Mouse (Mus musculus): Measurements from ENCODE around the gene Glce. TPM values are rescaled to one million over a fixed set of nuclear protein-coding genes. Genes with fewer than 3 reads are reported as not detected.

The Glce gene
- polyA plus RNA-seq, 1 experiment from 2014 or later, result 20.6 TPM

DNA sequence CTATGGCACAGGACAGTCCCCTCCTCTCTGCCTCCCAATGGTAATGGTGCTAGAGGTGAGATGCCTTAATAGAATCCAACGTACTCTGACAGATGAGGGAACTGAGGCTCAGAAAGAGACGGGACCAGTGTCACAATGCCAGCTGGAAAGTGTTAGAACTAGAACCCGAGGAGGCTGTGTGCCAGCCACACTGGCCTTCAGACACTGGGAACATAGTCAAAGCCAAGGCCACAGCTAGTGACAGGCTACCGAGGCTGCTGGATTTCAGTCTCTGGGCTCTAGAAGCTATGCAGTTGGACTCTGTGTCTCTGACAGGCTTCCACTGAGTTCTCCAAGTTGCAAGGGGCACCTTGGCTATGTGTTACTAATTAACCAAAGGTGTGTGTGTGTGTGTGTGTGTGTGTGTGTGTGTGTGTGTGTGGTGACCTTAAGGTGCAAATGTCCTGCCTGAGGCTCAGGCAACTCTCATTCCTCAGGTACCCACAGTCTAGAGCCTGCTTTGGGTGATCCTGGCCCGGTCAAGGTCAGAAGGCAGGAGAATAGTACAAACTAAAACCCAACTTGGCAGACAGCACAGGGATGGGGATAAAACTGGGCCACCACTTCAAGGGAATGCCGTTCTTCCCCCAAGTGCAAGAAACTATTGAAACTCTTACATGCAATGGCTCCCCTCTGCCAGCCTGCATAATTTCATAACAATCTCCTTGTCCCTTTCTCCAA lies 99.3 kb downstream of the Glce start:
- peak overlapping the region; percentile 4; the same call in 1 of the 2 replicates for H3K4me2 ChIP-seq (replicated peaks; ENCODE audit: low read depth, low read length)

GRCm38 (mm10) chr9:62021583-62022120 lies 100.8 kb downstream of the Glce start:
- H3K27ac ChIP-seq (ENCODE audit: low read length), result peak overlapping the region; percentile 81
- 0 out of 2 replicates have a peak, but pooled peaks cover 1% of the 10 kb centered on the region for H3K27me3 ChIP-seq (ENCODE audit: insufficient read depth, low read length)
- ATAC-seq (ENCODE audit: low FRiP score, low TSS enrichment), result peak; percentile 70
- no peak overlapping the region for H3K9ac ChIP-seq (replicated peaks; ENCODE audit: low read length)
- no peaks in the 10 kb centered on the region for H3K36me3 ChIP-seq (ENCODE audit: insufficient read depth, low read length)
- 14% methylated on average over 7 of the region's 7 CpGs for WGBS
- H3K4me2 ChIP-seq (replicated peaks; ENCODE audit: low read depth, low read length), result peak overlapping the region; percentile 32
- no peaks in the 10 kb centered on the region for H3K9me3 ChIP-seq (ENCODE audit: low read length)
- no peak overlapping the region for H3K4me3 ChIP-seq (ENCODE audit: low read length)
- peaks cover 36% of the 10 kb centered on the region for H3K4me1 ChIP-seq (ENCODE audit: insufficient read depth, low read length)

More for the DNA sequence above, 99.3 kb downstream of the Glce start:
- H3K9me3 ChIP-seq (ENCODE audit: low read length), result no peaks in the 10 kb centered on the region
- H3K27me3 ChIP-seq (ENCODE audit: insufficient read depth, low read length), result peaks cover 9% of the 10 kb centered on the region; the same call in 1 of the 2 replicates
- ATAC-seq (ENCODE audit: low FRiP score, low TSS enrichment), result 0 out of 2 replicates have a peak, but pooled peaks have one; percentile 7
- peaks cover 43% of the 10 kb centered on the region for H3K4me1 ChIP-seq (ENCODE audit: insufficient read depth, low read length)
- WGBS, result 82% methylated on average over 6 of the region's 6 CpGs
- H3K9ac ChIP-seq (replicated peaks; ENCODE audit: low read length), result no peak overlapping the region
- H3K4me3 ChIP-seq (ENCODE audit: low read length), result no peak overlapping the region
- H3K27ac ChIP-seq (ENCODE audit: low read length), result peak overlapping the region; percentile 85
- no peaks in the 10 kb centered on the region for H3K36me3 ChIP-seq (ENCODE audit: insufficient read depth, low read length)

DNA sequence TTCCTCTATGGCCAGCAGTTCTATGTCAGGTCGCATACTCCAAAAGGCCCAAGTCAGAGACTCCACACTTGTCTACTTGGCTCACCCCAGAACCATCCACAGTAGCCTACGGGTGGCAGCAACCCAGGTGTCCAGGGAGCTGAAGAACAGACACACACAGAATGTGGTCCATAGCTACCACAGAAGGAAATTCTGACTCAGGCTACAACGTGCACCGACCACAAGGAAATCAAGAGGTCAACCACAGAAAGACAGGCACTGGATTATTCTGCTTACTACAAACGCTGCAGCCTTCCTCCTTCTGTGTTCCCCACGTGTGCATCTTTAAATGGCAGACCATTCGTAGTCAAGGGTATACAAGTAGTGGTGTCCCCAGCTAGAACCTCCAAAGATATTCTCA lies 102.2 kb downstream of the Glce start:
- Histone ChIP-seq H3K9ac (replicated peaks; ENCODE audit: low read length) (no peak overlapping the region), H3K4me2 (replicated peaks; ENCODE audit: low read depth, low read length) (no peak overlapping the region), H3K9me3 (ENCODE audit: low read length) (no peaks in the 10 kb centered on the region), H3K36me3 (ENCODE audit: insufficient read depth, low read length) (no peaks in the 10 kb centered on the region), H3K27ac (ENCODE audit: low read length) (no peak overlapping the region), H3K4me3 (ENCODE audit: low read length) (no peak overlapping the region), H3K4me1 (ENCODE audit: insufficient read depth, low read length) (peaks cover 34% of the 10 kb centered on the region), H3K27me3 (ENCODE audit: insufficient read depth, low read length) (no peaks in the 10 kb centered on the region)
- WGBS, result 82% methylated on average over 7 of the region's 7 CpGs
- no peak for ATAC-seq (ENCODE audit: low FRiP score, low TSS enrichment)

- Histone ChIP-seq H3K9ac (replicated peaks; ENCODE audit: low read length) (no peak overlapping the region), H3K9me3 (ENCODE audit: low read length) (no peaks in the 10 kb centered on the region), H3K27ac (ENCODE audit: low read length) (peak overlapping the region; percentile 14; the same call in 1 of the 2 replicates), H3K27me3 (ENCODE audit: insufficient read depth, low read length) (no peaks in the 10 kb centered on the region), H3K4me3 (ENCODE audit: low read length) (no peak overlapping the region), H3K4me1 (ENCODE audit: insufficient read depth, low read length) (peaks cover 22% of the 10 kb centered on the region), H3K36me3 (ENCODE audit: insufficient read depth, low read length) (no peaks in the 10 kb centered on the region), H3K4me2 (replicated peaks; ENCODE audit: low read depth, low read length) (no peak overlapping the region)
- 68% methylated on average over 14 of the region's 14 CpGs for WGBS
- ATAC-seq (ENCODE audit: low FRiP score, low TSS enrichment), result no peak
Measured at GRCm38 (mm10) chr9:62018229-62019093, 104.0 kb downstream of the Glce start.

GRCm38 (mm10) chr9:62017329-62017728 lies 105.1 kb downstream of the Glce start:
- Histone ChIP-seq H3K9me3 (ENCODE audit: low read length) (no peaks in the 10 kb centered on the region), H3K27me3 (ENCODE audit: insufficient read depth, low read length) (no peaks in the 10 kb centered on the region), H3K27ac (ENCODE audit: low read length) (no peak overlapping the region), H3K4me3 (ENCODE audit: low read length) (no peak overlapping the region), H3K4me1 (ENCODE audit: insufficient read depth, low read length) (peaks cover 14% of the 10 kb centered on the region), H3K36me3 (ENCODE audit: insufficient read depth, low read length) (no peaks in the 10 kb centered on the region), H3K4me2 (replicated peaks; ENCODE audit: low read depth, low read length) (no peak overlapping the region), H3K9ac (replicated peaks; ENCODE audit: low read length) (no peak overlapping the region)
- no peak for ATAC-seq (ENCODE audit: low FRiP score, low TSS enrichment)
- 71% methylated on average over 6 of the region's 6 CpGs for WGBS

DNA sequence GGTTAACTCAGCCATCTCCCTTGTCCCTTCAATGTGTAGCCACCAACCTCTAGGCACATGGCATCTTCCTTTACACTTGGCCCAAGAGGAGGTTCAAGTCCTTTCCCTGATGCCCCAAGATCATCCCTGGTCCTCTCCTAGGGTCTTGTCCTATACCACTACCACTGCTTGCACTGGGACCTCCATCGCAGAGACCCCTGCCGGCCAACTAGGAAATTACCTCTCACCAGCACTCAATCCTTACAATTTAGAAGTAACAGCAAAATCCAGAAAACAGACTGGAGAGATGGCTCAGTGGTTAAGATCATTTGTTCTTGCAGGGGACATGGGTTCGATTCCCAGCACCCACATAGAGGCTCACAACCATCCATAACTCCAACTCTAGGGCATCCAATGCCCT lies 107.0 kb downstream of the Glce start:
- Histone ChIP-seq H3K4me2 (replicated peaks; ENCODE audit: low read depth, low read length) (no peak overlapping the region), H3K36me3 (ENCODE audit: insufficient read depth, low read length) (no peaks in the 10 kb centered on the region), H3K27ac (ENCODE audit: low read length) (no peak overlapping the region), H3K4me1 (ENCODE audit: insufficient read depth, low read length) (no peaks in the 10 kb centered on the region), H3K4me3 (ENCODE audit: low read length) (no peak overlapping the region), H3K9me3 (ENCODE audit: low read length) (no peaks in the 10 kb centered on the region), H3K27me3 (ENCODE audit: insufficient read depth, low read length) (no peaks in the 10 kb centered on the region), H3K9ac (replicated peaks; ENCODE audit: low read length) (no peak overlapping the region)
- no peak for ATAC-seq (ENCODE audit: low FRiP score, low TSS enrichment)
- WGBS, result 65% methylated on average over 3 of the region's 3 CpGs

DNA sequence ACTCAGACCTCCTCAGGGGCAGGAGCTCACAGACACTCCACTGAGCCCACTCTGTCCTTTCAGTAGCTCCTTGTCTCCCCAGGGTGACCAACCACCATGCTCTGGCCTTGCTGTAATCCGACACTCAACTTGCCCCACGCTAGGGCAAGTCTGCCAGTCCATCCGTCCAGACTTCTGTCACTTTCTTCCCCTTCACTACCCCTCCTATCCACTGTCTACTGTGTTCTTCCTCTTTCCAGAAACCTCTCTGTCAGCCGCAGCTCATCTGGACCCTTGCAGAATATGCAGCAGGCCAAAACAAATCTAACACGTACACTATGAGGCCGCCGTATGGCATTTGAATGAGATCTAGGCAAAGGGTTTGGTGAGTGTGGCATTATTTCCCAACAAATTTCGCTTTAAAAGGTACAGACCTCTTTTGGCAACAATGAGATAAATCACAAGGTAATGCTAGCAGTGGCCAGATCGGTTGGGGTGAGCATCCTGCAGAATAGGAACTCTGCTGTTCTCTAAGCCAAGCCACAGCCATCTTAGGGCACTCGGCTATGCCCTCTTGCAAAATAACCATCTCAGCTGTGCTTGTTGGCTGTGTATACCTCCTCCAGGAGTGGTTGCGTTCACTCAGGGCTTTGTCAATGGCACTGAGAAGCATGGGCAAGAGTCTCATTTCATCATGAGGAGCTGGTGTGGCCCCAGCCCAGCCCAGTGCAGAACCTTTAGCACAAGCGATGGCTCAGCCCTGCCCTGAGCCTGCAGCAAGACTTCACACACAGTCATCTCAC lies 108.9 kb downstream of the Glce start:
- no peak overlapping the region for H3K27ac ChIP-seq (ENCODE audit: low read length)
- no peak for ATAC-seq (ENCODE audit: low FRiP score, low TSS enrichment)
- no peak overlapping the region for H3K4me3 ChIP-seq (ENCODE audit: low read length)
- H3K9ac ChIP-seq (replicated peaks; ENCODE audit: low read length), result no peak overlapping the region
- no peaks in the 10 kb centered on the region for H3K9me3 ChIP-seq (ENCODE audit: low read length)
- H3K4me2 ChIP-seq (replicated peaks; ENCODE audit: low read depth, low read length), result no peak overlapping the region
- H3K36me3 ChIP-seq (ENCODE audit: insufficient read depth, low read length), result no peaks in the 10 kb centered on the region
- peaks cover 8% of the 10 kb centered on the region; the same call in 1 of the 2 replicates for H3K4me1 ChIP-seq (ENCODE audit: insufficient read depth, low read length)
- 65% methylated on average over 12 of the region's 12 CpGs for whole genome bisulfite sequencing
- no peaks in the 10 kb centered on the region for H3K27me3 ChIP-seq (ENCODE audit: insufficient read depth, low read length)

DNA sequence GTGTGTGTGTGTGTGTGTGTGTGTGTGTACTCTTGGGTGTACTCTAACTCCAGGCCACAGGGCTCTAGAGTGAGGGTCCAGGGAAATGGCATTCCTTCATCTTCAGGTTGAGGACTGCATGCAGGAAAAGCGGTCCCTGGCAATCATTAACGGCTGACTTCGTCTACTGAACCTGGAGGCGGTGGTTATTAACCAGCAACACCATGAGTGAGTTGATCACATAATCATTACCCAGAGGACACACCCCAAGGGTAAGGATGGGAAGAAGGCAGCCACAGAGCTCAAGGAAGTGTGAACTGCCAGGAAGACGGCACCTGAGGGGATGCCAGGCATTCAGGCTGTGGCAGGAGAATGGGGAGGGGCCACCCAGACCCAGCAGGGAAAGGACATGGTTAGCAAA lies 114.1 kb downstream of the Glce start:
- H3K9me3 ChIP-seq (ENCODE audit: low read length), result no peaks in the 10 kb centered on the region
- H3K36me3 ChIP-seq (ENCODE audit: insufficient read depth, low read length), result no peaks in the 10 kb centered on the region
- WGBS, result 54% methylated on average over 5 of the region's 5 CpGs
- no peak overlapping the region for H3K4me2 ChIP-seq (replicated peaks; ENCODE audit: low read depth, low read length)
- H3K4me3 ChIP-seq (ENCODE audit: low read length), result no peak overlapping the region
- H3K4me1 ChIP-seq (ENCODE audit: insufficient read depth, low read length), result peaks cover 19% of the 10 kb centered on the region
- peak overlapping the region; percentile 54 for H3K27ac ChIP-seq (ENCODE audit: low read length)
- no peaks in the 10 kb centered on the region for H3K27me3 ChIP-seq (ENCODE audit: insufficient read depth, low read length)
- peak; percentile 92 for ATAC-seq (ENCODE audit: low FRiP score, low TSS enrichment)
- H3K9ac ChIP-seq (replicated peaks; ENCODE audit: low read length), result no peak overlapping the region

Data from kidney, embryonic 16.5 days (tissue).